Mouse (Mus musculus) gastrocnemius, postnatal 25 days (tissue): ENCODE measurements at regions not wholly inside any gene's neighbourhood (a gene's known extent, or its start where the extent isn't known, plus 50 kb on each side); places are given as distances from the start of the nearest gene placed in this dataset.
A peak's percentile ranks its signal among the peaks of the same experiment; 100 is the strongest.

Experiments
- DNase-seq: peaks from one replicate; pipeline ENCODE4 v3.0.0; 2022

GRCm38 (mm10) chr1:61321513-61322145, 317.0 kb upstream of the Pard3b start:
- no peak for DNase-seq

GRCm38 (mm10) chr1:61331456-61331855, 307.2 kb upstream of the Pard3b start:
- no peak for DNase-seq

GRCm38 (mm10) chr1:61331906-61332305, 306.7 kb upstream of the Pard3b start:
- no peak for DNase-seq

- DNase-seq: no peak
Observed at GRCm38 (mm10) chr1:61336367-61336766, 302.3 kb upstream of the Pard3b start.

- no peak for DNase-seq
Observed at GRCm38 (mm10) chr1:61352921-61353320, 285.7 kb upstream of the Pard3b start.

- no peak for DNase-seq
Observed at GRCm38 (mm10) chr1:61353481-61353880, 285.1 kb upstream of the Pard3b start.

GRCm38 (mm10) chr1:61355241-61355640, 283.4 kb upstream of the Pard3b start:
- DNase-seq: no peak

GRCm38 (mm10) chr1:61359011-61359930, 279.4 kb upstream of the Pard3b start:
- DNase-seq: no peak

- DNase-seq: no peak
Observed at GRCm38 (mm10) chr1:61372581-61372980, 266.0 kb upstream of the Pard3b start.

- peak; percentile 45 for DNase-seq
Observed at GRCm38 (mm10) chr1:61373661-61374491, 264.7 kb upstream of the Pard3b start.

- DNase-seq: no peak
Observed at GRCm38 (mm10) chr1:61376417-61376816, 262.2 kb upstream of the Pard3b start.

GRCm38 (mm10) chr1:61377070-61377469, 261.6 kb upstream of the Pard3b start:
- DNase-seq: peak; percentile 38

- DNase-seq: no peak
Observed at GRCm38 (mm10) chr1:61378240-61378639, 260.4 kb upstream of the Pard3b start.

- DNase-seq: no peak
Observed at GRCm38 (mm10) chr1:61379771-61380517, 258.7 kb upstream of the Pard3b start.

GRCm38 (mm10) chr1:61387587-61387986, 251.0 kb upstream of the Pard3b start:
- DNase-seq: no peak

GRCm38 (mm10) chr1:61397796-61398195, 240.8 kb upstream of the Pard3b start:
- no peak for DNase-seq

- DNase-seq: no peak
Observed at GRCm38 (mm10) chr1:61402339-61402738, 236.3 kb upstream of the Pard3b start.

GRCm38 (mm10) chr1:61407201-61407600, 231.4 kb upstream of the Pard3b start:
- DNase-seq: no peak

- no peak for DNase-seq
Observed at GRCm38 (mm10) chr1:61414772-61415171, 223.9 kb upstream of the Pard3b start.

- no peak for DNase-seq
Observed at GRCm38 (mm10) chr1:61415426-61416195, 223.0 kb upstream of the Pard3b start.

- no peak for DNase-seq
Observed at GRCm38 (mm10) chr1:61418396-61418795, 220.2 kb upstream of the Pard3b start.
